Mouse (Mus musculus): ENCODE data around the gene Tmem147.
"Not testable (repeated sequence)": the region's sequence is repeated elsewhere in the genome, so short reads cannot be mapped to it uniquely, and the experiment has no call there.

The Tmem147 gene

GRCm38 (mm10) chr7:30729396-30730063 lies at the start of gene Tmem147:
Gene Tmem147, minus strand, starts transcription at chr7:30729540.
- peak; percentile 98 for DNase-seq (ENCODE audit: low read depth, low spot score)

DNA sequence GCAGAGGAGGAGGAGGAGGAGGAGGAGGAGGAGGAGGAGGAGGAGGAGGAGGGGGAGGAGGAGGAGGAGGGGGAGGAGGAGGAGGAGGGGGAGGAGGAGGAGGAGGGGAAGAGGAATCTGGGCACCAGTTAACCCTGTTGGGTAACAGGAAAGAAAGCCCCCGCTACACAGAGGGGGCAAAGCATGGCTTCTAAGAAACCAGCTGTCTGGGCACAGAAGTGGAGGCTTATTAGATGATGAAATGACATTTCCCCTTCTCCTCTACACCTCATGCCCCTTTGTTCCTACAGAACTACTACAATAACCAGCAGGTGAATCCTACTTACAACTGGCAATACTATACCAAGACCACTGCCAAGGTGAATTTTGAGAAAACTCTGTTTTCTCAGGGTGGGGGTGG lies 48.6 kb upstream of the Tmem147 start:
- no peak for DNase-seq (ENCODE audit: low read depth, low spot score)

GRCm38 (mm10) chr7:30777081-30777579 lies 47.8 kb upstream of the Tmem147 start:
- no peak for DNase-seq (ENCODE audit: low read depth, low spot score)

GRCm38 (mm10) chr7:30776104-30776503 lies 46.8 kb upstream of the Tmem147 start:
- DNase-seq (ENCODE audit: low read depth, low spot score) = peak; percentile 54

GRCm38 (mm10) chr7:30769236-30769635 lies 39.9 kb upstream of the Tmem147 start:
- DNase-seq (ENCODE audit: low read depth, low spot score) = no peak

DNA sequence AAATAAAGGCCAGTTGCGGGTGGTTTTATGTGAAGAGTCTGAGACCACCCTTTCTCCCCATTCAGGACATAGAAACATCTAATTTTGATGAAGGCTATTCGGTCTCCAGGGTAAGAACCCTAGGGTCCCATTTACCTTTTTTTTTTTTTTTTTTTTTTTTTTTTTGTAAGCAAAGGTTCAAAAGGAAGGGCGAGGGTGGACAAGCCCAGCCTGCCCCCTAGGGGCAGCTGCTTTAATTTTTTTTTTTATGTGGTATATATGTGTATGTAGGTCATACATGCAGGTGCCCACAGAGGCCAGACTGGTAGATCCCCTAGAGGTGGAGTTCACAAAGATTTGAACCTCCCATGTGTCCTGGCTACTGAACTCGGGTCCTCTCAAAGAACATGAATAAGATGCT lies 37.1 kb upstream of the Tmem147 start:
- no peak for DNase-seq (ENCODE audit: low read depth, low spot score)

- no peak for DNase-seq (ENCODE audit: low read depth, low spot score)
These were observed 35.8 kb upstream of the Tmem147 start for GRCm38 (mm10) chr7:30765173-30765572.

DNA sequence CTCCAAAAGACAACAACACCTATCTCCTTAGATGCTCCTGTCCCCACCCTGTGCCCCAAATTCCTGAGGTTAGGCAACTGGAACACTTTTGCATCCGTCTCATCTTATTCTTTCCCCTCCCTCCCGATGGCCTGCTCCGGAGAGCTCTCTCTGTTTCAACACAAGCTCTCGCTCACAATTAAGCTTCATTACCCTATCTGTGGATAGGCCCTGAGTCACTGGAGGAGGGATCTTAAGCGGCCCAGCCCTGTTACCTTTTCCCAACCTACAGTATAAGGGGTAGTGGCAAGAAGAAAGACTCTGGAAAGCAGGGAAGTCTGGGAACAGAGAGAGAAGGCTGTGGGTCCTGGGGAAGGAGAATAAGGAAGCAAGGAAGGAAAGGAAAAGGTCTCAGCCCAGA lies 34.1 kb upstream of the Tmem147 start, which contains the start of gene Dmkn:
TSS of gene Dmkn (plus strand) at position 301 of the 400 bp plus-strand sequence.
- DNase-seq (ENCODE audit: low read depth, low spot score) = no peak

GRCm38 (mm10) chr7:30761769-30762352 lies 32.5 kb upstream of the Tmem147 start:
- DNase-seq (ENCODE audit: low read depth, low spot score) = no peak

- peak; percentile 18 for DNase-seq (ENCODE audit: low read depth, low spot score)
These were observed 29.5 kb upstream of the Tmem147 start for GRCm38 (mm10) chr7:30758853-30759252.

DNA sequence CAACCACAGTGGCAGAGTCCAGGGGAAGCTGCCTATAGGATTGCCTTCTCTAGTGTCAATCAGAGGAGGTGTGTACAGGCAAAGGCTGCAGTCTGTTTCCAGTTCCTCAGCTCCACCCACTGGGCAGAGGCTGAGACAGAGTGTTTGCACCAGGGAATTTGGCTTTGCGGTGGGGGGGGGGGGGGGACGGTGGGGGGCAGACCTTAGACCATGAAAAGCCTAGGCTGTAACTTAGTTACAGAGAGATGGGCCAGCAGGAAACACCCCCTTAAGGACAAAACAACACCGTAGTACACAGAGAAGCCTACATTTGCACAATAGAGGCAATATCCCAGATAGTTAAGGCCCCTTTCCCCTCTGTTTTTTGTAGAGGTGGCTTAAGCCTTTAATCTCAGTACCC lies 27.7 kb upstream of the Tmem147 start:
- DNase-seq (ENCODE audit: low read depth, low spot score) = no peak

DNA sequence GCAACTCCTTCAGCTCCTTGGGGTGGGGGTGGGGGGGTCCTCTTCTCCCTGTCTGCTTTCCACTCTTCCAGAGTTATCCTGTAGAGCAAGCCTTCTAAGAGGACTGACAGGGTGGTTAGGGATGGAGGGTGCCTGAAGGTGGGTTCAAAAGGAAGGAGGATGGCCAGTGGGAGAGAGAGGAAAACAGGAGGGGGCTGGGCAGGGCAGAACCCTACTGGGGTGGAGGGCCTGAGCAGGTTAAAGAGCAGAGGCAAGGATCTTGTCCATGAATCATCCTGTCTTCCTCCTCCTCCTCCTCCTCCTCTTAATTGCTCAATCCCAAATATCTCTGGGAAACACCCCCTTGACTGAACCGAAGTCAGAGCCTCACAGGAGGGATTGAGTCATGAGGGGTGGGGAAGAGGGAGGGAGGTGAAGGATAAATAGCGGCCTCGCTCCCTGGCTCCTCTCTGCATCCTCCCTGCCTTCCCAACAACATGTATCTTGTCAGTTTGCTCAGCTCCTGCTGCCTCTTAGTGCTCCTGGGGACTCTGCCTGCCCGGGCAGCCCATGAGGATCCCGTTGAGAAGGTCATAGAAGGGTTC lies 21.8 kb upstream of the Tmem147 start, which contains the start of gene Sbsn:
TSS of gene Sbsn (plus strand) at position 386 of the 584 bp plus-strand sequence.
- peak; percentile 79 for DNase-seq (ENCODE audit: low read depth, low spot score)

GRCm38 (mm10) chr7:30749824-30750606 lies 20.7 kb upstream of the Tmem147 start:
- DNase-seq (ENCODE audit: low read depth, low spot score) = peak; percentile 34

DNA sequence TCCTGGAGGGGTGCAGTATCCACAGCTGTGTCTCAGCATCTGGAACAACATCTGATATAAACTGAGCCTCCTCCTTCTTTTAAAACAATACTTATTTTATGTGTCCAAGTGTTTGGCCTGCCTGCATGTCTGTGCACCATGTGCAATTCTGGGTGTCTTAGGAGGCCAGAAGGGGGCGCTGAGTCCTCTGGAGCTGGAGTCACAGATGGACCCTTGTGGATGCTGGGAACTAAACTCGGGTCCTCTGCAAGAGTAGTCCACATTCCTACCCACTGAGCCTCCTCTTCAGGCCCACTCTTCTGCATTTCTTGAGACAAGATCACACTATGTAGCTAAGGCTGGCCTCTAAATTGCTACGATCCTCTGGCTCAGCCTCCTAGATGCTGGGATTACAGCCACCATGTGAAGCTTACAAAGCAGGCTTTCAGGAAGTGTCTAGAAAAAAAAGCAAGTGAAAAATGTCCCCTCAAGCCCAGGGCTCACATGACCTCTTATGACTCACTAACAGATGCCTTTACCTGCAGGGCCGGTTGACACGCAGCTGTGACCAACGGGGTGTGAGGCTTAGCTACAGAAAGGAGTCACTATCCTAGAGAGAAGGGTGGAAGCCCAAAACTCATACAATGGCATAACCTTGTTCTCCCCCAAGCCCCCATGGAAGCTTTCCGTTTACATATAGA lies 18.3 kb upstream of the Tmem147 start:
- no peak for DNase-seq (ENCODE audit: low read depth, low spot score)

GRCm38 (mm10) chr7:30744022-30744598 lies 14.8 kb upstream of the Tmem147 start:
- DNase-seq (ENCODE audit: low read depth, low spot score) = no peak

GRCm38 (mm10) chr7:30743617-30744016 lies 14.3 kb upstream of the Tmem147 start, which contains the start of gene Gapdhs:
Gene Gapdhs, minus strand, starts transcription at chr7:30743681.
- DNase-seq (ENCODE audit: low read depth, low spot score) = not testable (repeated sequence)

- DNase-seq (ENCODE audit: low read depth, low spot score) = not testable (repeated sequence)
These were observed 13.2 kb upstream of the Tmem147 start for GRCm38 (mm10) chr7:30742570-30742969.

- peak; percentile 62 for DNase-seq (ENCODE audit: low read depth, low spot score)
These were observed 6.9 kb upstream of the Tmem147 start for GRCm38 (mm10) chr7:30736211-30736610.

- DNase-seq (ENCODE audit: low read depth, low spot score) = peak; percentile 32
These were observed 853 bp upstream of the Tmem147 start for GRCm38 (mm10) chr7:30730064-30730722.

GRCm38 (mm10) chr7:30728739-30729395 lies 473 bp downstream of the Tmem147 start:
- peak; percentile 25 for DNase-seq (ENCODE audit: low read depth, low spot score)

Data from brain, adult 2 months (tissue).